Mouse (Mus musculus): Measurements from ENCODE around the gene Nop9.
A peak's percentile ranks its signal among the peaks of the same experiment; 100 is the strongest.

The Nop9 gene

GRCm38 (mm10) chr14:55745180-55745860 lies at the start of gene Nop9, which contains the start of gene Dhrs1:
TSS of gene Nop9 (plus strand) at chr14:55745693.
TSS of gene Dhrs1 (minus strand) at chr14:55745690.
- DNase-seq (ENCODE audit: low spot score in 2 of 2), result peak; percentile 55 to 81

- no peak for DNase-seq (ENCODE audit: low spot score in 2 of 2)
Observed at GRCm38 (mm10) chr14:55697226-55697625, 48.3 kb upstream of the Nop9 start.

- no peak for DNase-seq (ENCODE audit: low spot score in 2 of 2)
Observed at GRCm38 (mm10) chr14:55701131-55701530, 44.4 kb upstream of the Nop9 start.

GRCm38 (mm10) chr14:55702761-55703160 lies 42.7 kb upstream of the Nop9 start:
- DNase-seq (ENCODE audit: low spot score in 2 of 2), result no peak

- no peak for DNase-seq (ENCODE audit: low spot score in 2 of 2)
Observed at GRCm38 (mm10) chr14:55706051-55706600, 39.4 kb upstream of the Nop9 start.

- DNase-seq (ENCODE audit: low spot score in 2 of 2), result no peak
Observed at GRCm38 (mm10) chr14:55707397-55707796, 38.1 kb upstream of the Nop9 start.

GRCm38 (mm10) chr14:55709509-55709908 lies 36.0 kb upstream of the Nop9 start:
- no peak for DNase-seq (ENCODE audit: low spot score in 2 of 2)

GRCm38 (mm10) chr14:55711786-55712185 lies 33.7 kb upstream of the Nop9 start:
- no peak for DNase-seq (ENCODE audit: low spot score in 2 of 2)

- no peak for DNase-seq (ENCODE audit: low spot score in 2 of 2)
Observed at GRCm38 (mm10) chr14:55713007-55713728, 32.3 kb upstream of the Nop9 start.

- DNase-seq (ENCODE audit: low spot score in 2 of 2), result no peak
Observed at GRCm38 (mm10) chr14:55713729-55714122, 31.8 kb upstream of the Nop9 start, which contains the start of gene Tgm1. TSS of gene Tgm1 (minus strand) at chr14:55713926.

GRCm38 (mm10) chr14:55714893-55715292 lies 30.6 kb upstream of the Nop9 start:
- DNase-seq (ENCODE audit: low spot score in 2 of 2), result no peak

GRCm38 (mm10) chr14:55716271-55716670 lies 29.2 kb upstream of the Nop9 start:
- no peak for DNase-seq (ENCODE audit: low spot score in 2 of 2)

- no peak for DNase-seq (ENCODE audit: low spot score in 2 of 2)
Observed at GRCm38 (mm10) chr14:55716884-55717283, 28.6 kb upstream of the Nop9 start.

- DNase-seq (ENCODE audit: low spot score in 2 of 2), result no peak
Observed at GRCm38 (mm10) chr14:55719737-55720136, 25.8 kb upstream of the Nop9 start.

- DNase-seq (ENCODE audit: low spot score in 2 of 2), result no peak
Observed at GRCm38 (mm10) chr14:55720666-55721065, 24.8 kb upstream of the Nop9 start.

GRCm38 (mm10) chr14:55721076-55721475 lies 24.4 kb upstream of the Nop9 start:
- no peak for DNase-seq (ENCODE audit: low spot score in 2 of 2)

GRCm38 (mm10) chr14:55721700-55722437 lies 23.6 kb upstream of the Nop9 start, which contains the start of gene Rabggta:
TSS of gene Rabggta (minus strand) at chr14:55722263.
- DNase-seq (ENCODE audit: low spot score in 2 of 2), result peak; percentile 82 to 91

- DNase-seq (ENCODE audit: low spot score in 2 of 2), result no peak
Observed at GRCm38 (mm10) chr14:55722438-55722945, 23.0 kb upstream of the Nop9 start.

GRCm38 (mm10) chr14:55723433-55723832 lies 22.1 kb upstream of the Nop9 start:
- no peak for DNase-seq (ENCODE audit: low spot score in 2 of 2)

GRCm38 (mm10) chr14:55724411-55724871 lies 21.1 kb upstream of the Nop9 start:
- no peak for DNase-seq (ENCODE audit: low spot score in 2 of 2)

GRCm38 (mm10) chr14:55726261-55726660 lies 19.2 kb upstream of the Nop9 start:
- DNase-seq (ENCODE audit: low spot score in 2 of 2), result no peak
